Mouse (Mus musculus) limb, embryonic 14.5 days (tissue): ENCODE results near the gene Impdh1. TPM values are rescaled to one million over a fixed set of nuclear protein-coding genes. Genes with fewer than 3 reads are reported as not detected.
"Not testable (repeated sequence)": the region's sequence is repeated elsewhere in the genome, so short reads cannot be mapped to it uniquely, and the experiment has no call there.

Source experiments
- ATAC-seq: fragments of 200-750 bp; cut with Nextera tagmentation; 2 replicates; pipeline ENCODE4 v1.8.0; 2017; ENCODE audit warnings: low read depth, moderate number of reproducible peaks, moderate TSS enrichment; ENCODE audit not compliant: low FRiP score
- DNase-seq: peaks from one replicate; pipeline ENCODE4 v3.0.0-alpha.2; 2015; ENCODE audit warnings: low spot score
- H3K27ac ChIP-seq: fragments of 300-500 bp; sonication (generic); replicated peaks from 2 replicates; pipeline ENCODE4 v1.5.1; 2014; ENCODE audit warnings: low read depth, mild to moderate bottlenecking, low read length, moderate library complexity, mixed read lengths
- H3K27me3 ChIP-seq: fragments of 300-500 bp; sonication (generic); 2 replicates; pipeline ENCODE4 v1.6.1; 2014; ENCODE audit warnings: low read length, mixed read lengths; ENCODE audit not compliant: control insufficient read depth, insufficient read depth
- H3K36me3 ChIP-seq: fragments of 300-500 bp; sonication (generic); 2 replicates; pipeline ENCODE4 v1.6.1; 2014; ENCODE audit warnings: mild to moderate bottlenecking, low read length, moderate library complexity, mixed read lengths; ENCODE audit not compliant: control insufficient read depth, insufficient read depth
- H3K4me1 ChIP-seq: fragments of 300-500 bp; sonication (generic); 2 replicates; pipeline ENCODE4 v1.6.1; 2014; ENCODE audit warnings: antibody characterized with exemption, low read length, mixed read lengths; ENCODE audit not compliant: control insufficient read depth, insufficient read depth
- H3K4me2 ChIP-seq: fragments of 300-500 bp; sonication (generic); replicated peaks from 2 replicates; pipeline ENCODE4 v1.6.1; 2014; ENCODE audit warnings: low read depth, mild to moderate bottlenecking, low read length, moderate library complexity; ENCODE audit not compliant: severe bottlenecking
- H3K4me3 ChIP-seq: fragments of 300-500 bp; sonication (generic); replicated peaks from 2 replicates; pipeline ENCODE4 v1.5.1; 2014; ENCODE audit warnings: low read length
- H3K9ac ChIP-seq: fragments of 300-500 bp; sonication (generic); 2 replicates; pipeline ENCODE4 v1.6.1; 2014; ENCODE audit warnings: mild to moderate bottlenecking, low read depth, low read length, moderate library complexity; ENCODE audit not compliant: severe bottlenecking
- H3K9me3 ChIP-seq: fragments of 300-500 bp; sonication (generic); 2 replicates; pipeline ENCODE4 v1.6.1; 2016; ENCODE audit warnings: low read length; ENCODE audit not compliant: control insufficient read depth
- POLR2A ChIP-seq: fragments of 200-500 bp; IDR thresholded peaks from 2 replicates; pipeline ENCODE4 v1.8.0; 2012; ENCODE audit warnings: inconsistent platforms, mild to moderate bottlenecking, moderate library complexity, borderline replicate concordance; ENCODE audit not compliant: insufficient read depth, insufficient read length; ENCODE audit errors: extremely low read depth
- WGBS: fragments of 180-500 bp; shearing (Covaris S2); extraction: QIAGEN DNeasy Blood & Tissue Kit; methylation state at CpG from one replicate; pipeline ENCODE4 v1.1.7; 2014; 5-methylcytosine and 5-hydroxymethylcytosine counted together
- polyA plus RNA-seq, 2 experiments: library from polyadenylated mRNA; depleted of rRNA in 1 of 2; stranded (reverse) in 1 of 2; unstranded in 1 of 2; fragments of >200 nt; fragmentation: Nextera tagmentation in 1 of 2; extraction: Ambion mirVana in 1 of 2; gene quantifications; 2 replicates each; pipeline versions ENCODE4 v1.2.1 to v1.2.3; 2012 to 2014

Gene Impdh1
- polyA plus RNA-seq, 2 experiments: 42.1 to 46.6 TPM

DNA sequence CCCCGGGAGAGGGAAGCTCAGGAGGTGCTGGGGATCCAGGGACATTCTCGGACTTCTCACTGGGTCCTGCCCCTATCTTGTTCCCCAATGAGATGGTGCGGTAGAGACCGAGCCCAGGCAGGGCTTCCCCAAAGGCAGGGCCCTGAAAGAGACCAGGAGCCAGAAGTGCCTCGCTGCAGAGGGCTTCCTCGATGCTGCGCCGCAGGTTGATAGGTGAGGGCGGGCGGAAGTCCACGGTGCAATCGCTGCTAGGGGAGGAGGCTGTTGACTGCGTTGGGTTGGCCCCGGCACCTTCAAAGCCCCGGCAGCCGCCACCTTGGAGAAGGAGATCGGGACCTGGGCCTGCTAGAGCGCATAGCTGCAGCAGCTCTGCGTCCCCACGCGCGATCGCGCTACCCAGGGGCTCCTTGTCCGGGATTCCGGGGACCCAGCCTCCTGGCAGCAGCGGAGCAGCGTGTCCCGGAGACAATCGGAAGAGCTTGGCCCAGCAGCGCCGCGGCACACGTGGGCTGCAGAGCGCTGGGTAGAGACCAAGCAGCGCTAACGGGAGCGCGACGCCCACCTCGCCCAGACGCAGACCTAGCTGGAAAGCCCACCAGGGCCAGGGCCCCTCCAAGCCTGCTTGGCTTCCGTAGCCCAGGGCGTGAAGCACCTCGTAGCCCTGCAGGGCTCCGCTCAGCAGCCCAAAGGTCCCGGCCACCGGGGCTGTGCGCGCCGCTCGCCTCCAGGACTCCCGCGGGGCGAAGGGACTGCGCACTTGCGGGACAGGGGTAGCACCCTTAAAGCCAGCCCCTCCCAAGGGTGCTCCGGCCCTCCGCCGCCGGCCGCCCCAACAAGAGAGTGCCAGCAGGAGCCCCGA lies 45.9 kb downstream of the Impdh1 start:
- Histone ChIP-seq H3K4me3 (peak overlapping the region; percentile 52), H3K4me2 (peak overlapping the region; percentile 100), H3K36me3 (no peaks in the 10 kb centered on the region), H3K4me1 (no peaks in the 10 kb centered on the region), H3K27me3 (peaks cover 49% of the 10 kb centered on the region), H3K27ac (no peak overlapping the region), H3K9ac (peak overlapping the region; percentile 53), H3K9me3 (no peaks in the 10 kb centered on the region)
- WGBS: under 1% methylated on average over 54 of the region's 63 CpGs
- DNase-seq (no peak), ATAC-seq (peak; percentile 23)
- TF ChIP-seq POLR2A: no peak

DNA sequence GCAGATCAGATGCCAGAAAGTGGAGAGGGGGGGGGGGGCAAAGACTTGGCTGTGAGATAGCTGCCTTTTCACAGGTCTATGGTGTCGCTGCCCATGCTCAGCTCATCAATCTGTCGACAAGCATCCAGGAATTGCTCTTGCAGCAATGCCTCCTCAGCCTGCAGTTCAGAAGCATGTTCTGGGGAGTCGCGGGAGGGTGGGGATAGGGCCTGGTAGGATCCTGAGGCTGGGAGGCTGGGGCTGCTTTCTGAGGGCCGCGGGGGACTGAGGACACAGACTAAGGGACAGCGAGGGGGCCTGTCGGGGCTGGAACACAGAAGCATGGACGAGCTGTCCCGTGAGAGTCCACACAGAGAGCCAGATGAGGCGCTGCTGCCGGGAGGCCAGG lies 46.5 kb downstream of the Impdh1 start:
- H3K27ac ChIP-seq: no peak overlapping the region
- H3K27me3 ChIP-seq: peaks cover 48% of the 10 kb centered on the region
- H3K4me3 ChIP-seq: peak overlapping the region; percentile 52
- H3K4me1 ChIP-seq: no peaks in the 10 kb centered on the region
- no peaks in the 10 kb centered on the region for H3K9me3 ChIP-seq
- no peaks in the 10 kb centered on the region for H3K36me3 ChIP-seq
- DNase-seq (no peak), ATAC-seq (no peak)
- H3K4me2 ChIP-seq: peak overlapping the region; percentile 100
- H3K9ac ChIP-seq: peak overlapping the region; percentile 53; the same call in 1 of the 2 replicates
- TF ChIP-seq POLR2A: no peak
- WGBS: 6% methylated on average over 12 of the region's 12 CpGs

DNA sequence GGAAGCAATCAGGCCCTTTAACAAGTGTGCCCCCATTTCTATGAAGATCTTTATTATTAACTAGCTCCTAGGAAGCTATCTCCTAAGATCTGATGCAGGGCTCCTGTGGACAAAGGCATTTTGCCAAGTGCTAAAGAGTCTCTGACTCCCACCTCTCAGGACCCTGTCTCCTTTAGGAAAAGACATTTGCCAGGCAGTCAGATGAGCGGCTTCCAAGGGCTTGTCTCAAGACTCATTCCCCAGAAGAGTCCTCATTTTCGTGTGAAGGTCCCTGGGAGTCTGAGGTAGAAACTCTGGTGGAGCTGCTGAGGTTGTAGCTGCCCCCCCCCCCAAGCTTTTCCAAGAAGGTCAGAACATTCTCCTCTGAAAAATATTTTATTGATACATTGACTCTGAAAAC lies 47.3 kb downstream of the Impdh1 start:
- Histone ChIP-seq H3K27ac (no peak overlapping the region), H3K36me3 (no peaks in the 10 kb centered on the region), H3K27me3 (peaks cover 44% of the 10 kb centered on the region), H3K4me2 (no peak overlapping the region), H3K9me3 (no peaks in the 10 kb centered on the region), H3K9ac (no peak overlapping the region), H3K4me3 (no peak overlapping the region), H3K4me1 (peaks cover 1% of the 10 kb centered on the region; the same call in 1 of the 2 replicates)
- TF ChIP-seq POLR2A: no peak
- WGBS: 41% methylated on average over 2 of the region's 2 CpGs
- DNase-seq (no peak), ATAC-seq (no peak)

DNA sequence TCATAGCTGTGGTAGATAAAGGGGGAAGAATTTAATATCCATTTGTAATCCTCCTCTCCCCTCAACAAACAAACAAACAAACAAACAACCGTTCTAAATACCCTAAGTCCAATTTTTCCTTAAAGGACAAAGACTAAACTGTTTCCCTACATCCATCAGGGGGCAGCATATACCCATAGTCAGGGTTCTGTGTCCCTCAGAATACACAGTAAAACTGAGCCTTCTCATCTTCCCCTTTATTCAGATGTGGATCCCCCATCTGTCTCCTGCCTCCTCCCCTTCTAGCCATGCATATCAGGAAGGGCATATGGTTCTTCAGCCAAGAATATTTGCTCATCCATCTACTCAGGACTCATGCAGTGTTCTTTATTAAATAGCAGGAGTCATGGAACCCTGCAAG lies 50.0 kb downstream of the Impdh1 start:
- ATAC-seq: no peak
- Histone ChIP-seq H3K9ac (no peak overlapping the region), H3K27ac (no peak overlapping the region), H3K4me2 (no peak overlapping the region), H3K4me1 (peaks cover 5% of the 10 kb centered on the region; the same call in 1 of the 2 replicates), H3K9me3 (no peaks in the 10 kb centered on the region), H3K36me3 (no peaks in the 10 kb centered on the region), H3K27me3 (peaks cover 32% of the 10 kb centered on the region), H3K4me3 (no peak overlapping the region)
- peak; percentile 70 for DNase-seq
- no peak for TF ChIP-seq POLR2A
- whole genome bisulfite sequencing: 17% methylated on average over 1 of the region's 1 CpGs

DNA sequence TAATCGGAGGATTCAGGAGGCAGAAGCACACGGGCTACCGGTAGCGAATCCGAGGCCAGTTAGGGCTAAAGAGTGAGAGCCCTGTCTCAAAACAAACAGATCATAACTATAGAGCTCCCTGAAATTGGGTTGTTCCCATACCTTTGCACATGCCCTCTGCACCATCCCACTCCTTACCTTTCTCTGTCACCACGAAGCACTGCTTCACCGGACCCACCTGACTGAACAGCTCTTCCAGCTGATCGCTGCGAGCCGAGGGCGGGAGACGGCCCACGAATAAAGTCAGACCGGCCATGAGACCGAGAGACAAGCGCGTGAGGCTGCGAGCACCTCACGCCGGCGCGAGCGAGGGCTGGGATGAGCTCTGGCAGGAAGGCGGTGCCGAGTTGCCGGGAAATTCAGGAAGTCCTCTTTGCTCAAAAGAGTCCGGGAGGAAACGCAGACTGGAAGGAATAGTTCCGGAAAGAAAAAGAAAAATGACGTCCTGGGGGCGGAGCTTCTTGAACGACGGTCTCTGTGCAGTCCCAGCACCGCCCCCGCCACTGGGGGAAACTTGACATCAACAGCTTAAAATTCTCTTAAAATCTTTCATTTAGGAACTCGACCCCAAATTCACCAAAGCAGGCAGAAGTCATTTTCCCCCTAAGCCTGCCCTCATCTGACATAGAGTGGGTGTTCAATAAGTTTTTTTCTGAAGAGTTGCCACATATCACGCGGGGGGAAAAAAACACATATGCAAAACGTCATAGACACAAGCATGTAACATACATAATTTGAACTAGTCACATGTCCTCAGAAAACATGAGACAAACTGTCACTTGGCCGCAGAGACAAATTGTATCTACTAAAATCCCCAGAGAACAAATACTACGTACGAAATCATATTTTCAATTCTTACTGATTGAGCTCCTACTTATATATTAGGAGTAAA lies 51.6 kb downstream of the Impdh1 start, which contains the start of gene Rbm28:
Gene Rbm28, minus strand, starts transcription at position 693 of the 931 bp plus-strand sequence.
- H3K36me3 ChIP-seq: peaks cover 4% of the 10 kb centered on the region
- TF ChIP-seq POLR2A: peak; percentile 59; the same call in 1 of the 2 replicates
- peak within 1 kb of the TSS; percentile 87 for H3K4me2 ChIP-seq
- DNase-seq: peak; percentile 92
- H3K4me1 ChIP-seq: peaks cover 5% of the 10 kb centered on the region; the same call in 1 of the 2 replicates
- WGBS: 8% methylated on average over 42 of the region's 42 CpGs
- no peak within 1 kb of the TSS for H3K27ac ChIP-seq
- no peaks in the 10 kb centered on the region for H3K9me3 ChIP-seq
- peak within 1 kb of the TSS; percentile 72 for H3K9ac ChIP-seq
- peak; percentile 91 for ATAC-seq
- H3K4me3 ChIP-seq: peak within 1 kb of the TSS; percentile 76
- H3K27me3 ChIP-seq: peaks cover 19% of the 10 kb centered on the region

DNA sequence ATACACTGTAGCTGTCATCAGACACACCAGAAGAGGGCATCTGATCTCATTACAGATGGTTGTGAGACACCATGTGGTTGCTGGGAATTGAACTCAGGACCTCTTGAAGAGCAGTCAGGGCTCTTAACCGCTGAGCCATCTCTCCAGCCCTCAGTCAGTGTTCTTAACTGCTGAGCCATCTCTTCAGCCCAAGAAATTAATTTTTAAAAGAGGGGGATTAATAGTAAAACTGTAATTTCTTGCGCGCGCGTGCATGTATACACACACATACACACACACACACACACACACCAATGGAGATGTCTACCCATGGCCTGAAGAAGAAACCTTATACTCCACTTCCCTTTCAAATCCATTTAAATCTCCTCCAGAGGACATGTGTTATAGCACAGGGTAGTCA lies 54.9 kb downstream of the Impdh1 start:
- not testable (repeated sequence) for H3K4me3 ChIP-seq, ATAC-seq, H3K27me3 ChIP-seq, H3K4me1 ChIP-seq, H3K4me2 ChIP-seq, H3K27ac ChIP-seq, H3K9me3 ChIP-seq, H3K9ac ChIP-seq, DNase-seq
- WGBS: 99% methylated on average over 5 of the region's 5 CpGs
- H3K36me3 ChIP-seq: peaks cover 37% of the 10 kb centered on the region
